Mouse (Mus musculus) erythroblast, embryonic 14.5 days (primary cell): ENCODE results near the gene Rnf157. TPM values are rescaled to one million over a fixed set of nuclear protein-coding genes. Genes with fewer than 3 reads are reported as not detected.
"Not testable (repeated sequence)": the region's sequence is repeated elsewhere in the genome, so short reads cannot be mapped to it uniquely, and the experiment has no call there.

Experiments used
- H3K27me3 ChIP-seq: 2 replicates; pipeline ENCODE4 v1.6.1; 2012; ENCODE audit warnings: inconsistent platforms; ENCODE audit not compliant: control insufficient read depth
- H3K36me3 ChIP-seq: 2 replicates; pipeline ENCODE4 v1.6.1; 2012; ENCODE audit warnings: mild to moderate bottlenecking, inconsistent platforms; ENCODE audit not compliant: control insufficient read depth
- H3K4me1 ChIP-seq: 2 replicates; pipeline ENCODE4 v1.6.1; 2012; ENCODE audit warnings: inconsistent platforms; ENCODE audit not compliant: control insufficient read depth
- H3K4me3 ChIP-seq: replicated peaks from 2 replicates; pipeline ENCODE3; 2012; ENCODE audit warnings: moderate library complexity, mild to moderate bottlenecking, inconsistent platforms
- H3K9me3 ChIP-seq: 2 replicates; pipeline ENCODE4 v1.6.1; 2012; ENCODE audit warnings: low read length, inconsistent platforms, mixed read lengths; ENCODE audit not compliant: control insufficient read depth
- GATA1 ChIP-seq: IDR thresholded peaks from 2 replicates; pipeline ENCODE4 v1.6.1; 2012; ENCODE audit warnings: low read length, inconsistent platforms, mixed read lengths
- TAL1 ChIP-seq: IDR thresholded peaks from 3 replicates; pipeline ENCODE4 v1.6.1; 2012; ENCODE audit warnings: low read length, inconsistent platforms, mixed read lengths
- polyA plus RNA-seq: library from polyadenylated mRNA; stranded (reverse); fragments of >175 nt; gene quantifications from 2 replicates; pipeline ENCODE4 v1.2.3, GENCODE M21; 2012

Rnf157 gene
- polyA plus RNA-seq, 1 experiment = not detected

DNA sequence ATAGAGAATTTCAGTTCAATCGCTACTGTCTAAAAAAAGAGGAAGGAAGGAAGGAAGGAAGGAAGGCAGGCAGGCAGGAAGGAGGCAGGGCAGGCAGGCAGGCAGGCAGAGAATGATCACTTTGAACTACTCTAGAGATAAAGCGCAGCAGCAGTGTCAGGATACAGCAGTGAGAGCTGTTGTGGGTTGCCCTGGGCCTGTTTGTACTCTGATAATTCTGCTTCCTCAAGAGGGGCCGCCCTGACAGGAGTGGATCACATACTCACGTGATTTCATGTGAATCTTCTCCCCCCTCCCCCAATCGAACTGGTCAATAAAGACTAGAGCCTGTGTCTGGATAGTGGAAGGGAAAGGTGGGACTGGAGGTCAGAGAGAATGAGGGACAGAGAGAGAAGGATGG lies 43.2 kb downstream of the Rnf157 start:
- TF ChIP-seq TAL1 (no peak), GATA1 (no peak)
- no peaks in the 10 kb centered on the region for H3K9me3 ChIP-seq
- H3K4me3 ChIP-seq = no peak overlapping the region
- H3K27me3 ChIP-seq = no peaks in the 10 kb centered on the region
- peaks cover 9% of the 10 kb centered on the region for H3K4me1 ChIP-seq
- H3K36me3 ChIP-seq = no peaks in the 10 kb centered on the region

DNA sequence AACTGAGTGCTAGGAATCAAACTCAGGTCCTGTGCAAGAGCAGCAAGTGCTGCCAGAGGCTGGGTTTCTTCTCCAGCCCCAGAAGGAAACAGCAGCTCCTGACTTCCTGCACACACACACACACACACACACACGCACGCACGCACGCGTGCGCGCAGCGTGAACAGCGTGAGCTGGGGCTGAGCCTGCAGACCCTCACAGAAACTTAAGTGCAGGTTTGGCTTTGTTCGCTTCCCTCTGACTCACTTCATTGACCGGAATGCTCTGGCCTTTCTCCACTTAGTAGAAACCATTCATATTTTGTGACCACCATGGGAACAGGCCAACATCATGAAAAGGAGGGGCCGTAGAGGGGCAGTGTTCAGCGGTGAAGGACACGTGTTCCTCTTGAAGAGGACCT lies 43.8 kb downstream of the Rnf157 start:
- TF ChIP-seq TAL1 (no peak), GATA1 (no peak)
- no peaks in the 10 kb centered on the region for H3K9me3 ChIP-seq
- peaks cover 9% of the 10 kb centered on the region for H3K4me1 ChIP-seq
- H3K27me3 ChIP-seq = no peaks in the 10 kb centered on the region
- H3K36me3 ChIP-seq = no peaks in the 10 kb centered on the region
- no peak overlapping the region for H3K4me3 ChIP-seq

DNA sequence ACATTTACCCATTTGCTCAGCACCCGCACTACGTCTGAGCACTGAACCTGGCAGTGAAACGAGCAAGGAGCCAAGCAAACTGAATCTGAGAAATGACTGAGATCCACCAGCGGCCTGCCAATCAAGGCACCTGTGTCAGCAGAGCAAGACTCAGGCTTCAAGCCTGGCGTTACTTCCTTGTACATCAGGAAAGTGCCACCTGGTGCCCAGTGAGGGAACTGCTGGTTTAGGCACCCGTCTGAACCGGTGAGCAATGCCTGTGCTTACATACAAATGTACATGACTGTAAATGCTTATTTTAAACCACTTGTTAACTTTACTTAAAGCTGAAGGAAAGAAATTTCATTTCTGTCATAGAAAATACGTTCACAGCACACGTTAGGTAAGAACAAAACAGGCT lies 44.7 kb downstream of the Rnf157 start:
- H3K4me1 ChIP-seq = peaks cover 9% of the 10 kb centered on the region
- H3K27me3 ChIP-seq = no peaks in the 10 kb centered on the region
- H3K4me3 ChIP-seq = no peak overlapping the region
- H3K36me3 ChIP-seq = no peaks in the 10 kb centered on the region
- no peak for TF ChIP-seq TAL1
- TF ChIP-seq GATA1 = no peak
- no peaks in the 10 kb centered on the region for H3K9me3 ChIP-seq

DNA sequence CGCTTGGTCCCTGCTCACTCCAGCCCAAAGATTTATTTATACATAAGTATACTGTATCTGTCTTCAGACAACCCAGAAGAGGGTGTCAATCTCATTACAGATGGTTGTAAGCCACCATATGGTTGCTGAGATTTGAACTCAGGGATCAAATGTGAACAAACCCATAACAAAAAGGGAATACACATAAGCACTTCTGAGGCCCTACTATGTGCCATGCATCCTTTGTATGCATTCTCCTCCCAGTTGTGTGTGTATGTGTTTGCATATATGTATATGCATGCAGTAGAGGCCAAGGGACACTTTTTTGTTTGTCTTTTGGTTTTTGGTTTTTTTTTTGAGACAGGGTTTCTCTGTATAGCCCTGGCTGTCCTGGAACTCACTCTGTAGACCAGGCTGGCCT lies 46.2 kb downstream of the Rnf157 start:
- no peak overlapping the region for H3K4me3 ChIP-seq
- no peaks in the 10 kb centered on the region for H3K27me3 ChIP-seq
- H3K36me3 ChIP-seq = no peaks in the 10 kb centered on the region
- H3K4me1 ChIP-seq = peaks cover 9% of the 10 kb centered on the region
- H3K9me3 ChIP-seq = no peaks in the 10 kb centered on the region
- TF ChIP-seq TAL1 = no peak
- TF ChIP-seq GATA1 = no peak

DNA sequence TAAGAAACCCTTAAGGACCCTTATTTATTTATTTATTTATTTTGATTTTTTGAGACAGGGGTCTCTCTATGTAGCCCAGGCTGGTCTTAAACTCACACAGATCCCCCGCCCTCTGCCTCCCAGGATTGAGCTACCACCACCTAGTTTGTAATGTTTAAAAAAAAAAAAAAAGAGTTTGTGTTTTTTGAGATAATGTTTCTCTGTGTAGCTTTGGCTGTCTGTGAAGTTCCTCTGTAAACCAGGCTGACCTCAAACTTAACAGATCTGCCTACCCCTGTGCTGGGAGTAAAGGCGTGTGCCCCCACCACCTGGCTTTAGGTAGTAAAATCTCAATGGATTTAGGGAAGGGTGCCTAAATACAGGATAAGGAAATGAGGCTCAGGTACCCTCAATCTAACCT lies 46.7 kb downstream of the Rnf157 start:
- no peak for TF ChIP-seq GATA1
- no peak for TF ChIP-seq TAL1
- peaks cover 9% of the 10 kb centered on the region for H3K4me1 ChIP-seq

DNA sequence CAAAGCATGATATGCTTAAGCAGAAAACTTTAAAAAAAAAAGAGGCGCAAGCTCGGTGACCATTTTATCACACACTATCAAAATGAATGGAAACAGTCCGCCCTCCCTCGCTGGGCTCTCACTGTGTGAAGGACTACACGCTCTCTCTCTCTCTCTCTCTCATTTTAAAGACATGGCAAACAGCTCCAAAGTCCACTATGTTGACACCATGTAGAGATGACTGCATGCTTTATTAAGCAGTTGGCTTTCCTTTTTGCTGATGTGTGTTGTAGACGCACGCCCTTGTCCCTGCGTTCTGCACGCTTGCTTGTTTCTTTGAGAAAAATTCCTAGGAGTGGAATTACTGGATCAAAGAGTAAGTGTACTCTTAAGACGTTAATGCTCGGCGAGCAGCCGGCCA lies 47.4 kb downstream of the Rnf157 start:
- peaks cover 9% of the 10 kb centered on the region for H3K4me1 ChIP-seq
- no peaks in the 10 kb centered on the region for H3K27me3 ChIP-seq
- H3K4me3 ChIP-seq = no peak overlapping the region
- TF ChIP-seq TAL1 (no peak), GATA1 (no peak)
- H3K36me3 ChIP-seq = no peaks in the 10 kb centered on the region
- H3K9me3 ChIP-seq = no peaks in the 10 kb centered on the region

More for the DNA sequence above, 46.7 kb downstream of the Rnf157 start:
- Histone ChIP-seq H3K36me3 (no peaks in the 10 kb centered on the region), H3K9me3 (no peaks in the 10 kb centered on the region), H3K4me3 (no peak overlapping the region), H3K27me3 (no peaks in the 10 kb centered on the region)

DNA sequence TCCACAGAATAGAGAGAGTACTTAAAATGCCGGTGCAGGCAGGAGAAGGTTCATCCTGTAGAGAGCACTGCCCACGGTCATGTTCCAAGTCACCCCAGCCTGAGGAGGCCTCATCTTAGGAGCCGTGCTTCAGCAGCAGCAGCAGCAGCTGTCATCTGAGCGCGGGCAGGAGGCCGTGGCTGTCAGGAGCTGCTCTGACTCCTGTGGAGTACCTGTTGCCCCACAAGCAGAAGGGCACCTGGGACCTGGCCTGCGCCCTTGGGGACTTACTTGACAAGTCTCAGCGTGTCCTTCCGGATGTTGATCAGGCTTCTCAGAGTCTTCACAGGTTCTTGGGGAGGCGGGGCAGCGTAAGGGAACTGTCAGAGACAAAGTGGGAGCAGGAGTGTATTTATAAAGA lies 50.8 kb downstream of the Rnf157 start:
- TF ChIP-seq GATA1 = no peak
- TF ChIP-seq TAL1 = no peak
- Histone ChIP-seq H3K4me1 (peaks cover 2% of the 10 kb centered on the region; the same call in 1 of the 2 replicates), H3K27me3 (no peaks in the 10 kb centered on the region), H3K36me3 (no peaks in the 10 kb centered on the region), H3K4me3 (no peak overlapping the region), H3K9me3 (no peaks in the 10 kb centered on the region)

DNA sequence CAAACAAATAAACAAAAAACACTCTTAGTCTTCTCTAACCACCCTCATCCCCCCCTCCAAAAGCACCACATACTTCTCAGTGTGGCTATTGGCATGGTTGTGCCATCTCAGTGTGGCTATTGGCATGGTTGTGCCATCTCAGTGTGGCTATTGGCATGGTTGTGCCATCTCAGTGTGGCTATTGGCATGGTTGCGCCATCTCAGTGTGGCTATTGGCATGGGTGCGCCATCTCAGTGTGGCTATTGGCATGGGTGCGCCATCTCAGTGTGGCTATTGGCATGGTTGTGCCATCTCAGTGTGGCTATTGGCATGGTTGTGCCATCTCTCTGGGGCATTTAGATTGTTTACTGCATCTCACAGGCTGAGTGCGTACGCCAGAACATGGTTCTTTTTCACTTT lies 51.9 kb downstream of the Rnf157 start:
- H3K9me3 ChIP-seq, H3K4me3 ChIP-seq, H3K36me3 ChIP-seq, H3K4me1 ChIP-seq, H3K27me3 ChIP-seq: not testable (repeated sequence)

DNA sequence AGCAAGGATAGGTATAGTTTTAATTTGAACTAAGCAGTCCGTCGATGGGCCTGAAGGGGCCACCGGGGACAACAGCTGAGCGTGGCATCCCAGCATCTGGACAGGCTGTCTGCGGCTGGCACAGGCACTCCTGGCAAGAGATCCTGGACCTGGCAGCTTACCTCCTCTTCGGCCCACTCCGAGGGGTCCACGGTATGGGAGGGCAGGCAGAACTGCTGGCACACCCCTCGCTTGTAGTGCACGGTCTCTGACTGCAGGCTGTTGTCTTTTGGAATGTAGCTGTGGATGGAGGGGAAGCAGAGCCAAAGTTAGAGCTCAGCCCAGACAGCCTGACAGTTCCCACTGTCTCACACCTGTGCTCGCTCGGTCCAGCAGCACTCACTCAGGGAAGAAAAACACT lies 53.2 kb downstream of the Rnf157 start:
- Histone ChIP-seq H3K9me3 (no peaks in the 10 kb centered on the region), H3K4me1 (peaks cover 2% of the 10 kb centered on the region; the same call in 1 of the 2 replicates), H3K27me3 (0 out of 2 replicates have a peak, but pooled peaks cover 2% of the 10 kb centered on the region), H3K36me3 (no peaks in the 10 kb centered on the region), H3K4me3 (no peak overlapping the region)
- TF ChIP-seq TAL1 (no peak), GATA1 (no peak)

DNA sequence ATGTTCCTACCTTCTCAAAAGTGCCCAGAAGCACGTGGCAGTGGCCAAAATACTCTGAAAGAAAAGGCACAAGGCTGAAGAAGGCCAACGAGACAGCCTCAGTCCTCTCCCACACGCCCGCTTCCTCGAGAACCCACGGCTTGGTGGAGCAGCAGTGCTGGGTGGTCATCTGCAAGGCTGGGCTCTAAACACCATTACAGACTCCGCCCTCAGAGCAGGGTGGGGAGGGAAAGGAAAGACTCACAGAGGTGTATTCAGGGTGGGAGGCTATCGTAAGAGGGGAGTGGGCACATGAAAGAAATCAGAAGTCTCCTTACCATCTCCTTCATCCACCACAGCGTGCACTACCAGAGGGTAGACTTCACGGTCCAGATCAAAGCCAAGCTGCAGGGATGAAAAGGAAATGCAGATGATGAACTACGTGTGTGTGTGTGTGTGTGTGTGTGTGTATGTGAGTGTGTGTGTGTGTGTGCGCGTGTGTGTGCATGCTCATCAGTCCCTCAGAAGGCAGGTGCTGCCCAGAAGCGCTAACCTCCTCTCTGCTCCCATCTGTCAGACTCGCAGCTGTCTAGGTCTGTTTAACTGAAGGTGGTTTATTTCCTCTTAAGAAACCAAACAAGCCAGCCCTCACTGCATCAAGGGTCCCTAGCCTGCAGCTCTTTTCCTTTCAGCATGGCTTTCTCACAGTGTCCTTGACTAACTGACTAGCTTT lies 53.8 kb downstream of the Rnf157 start:
- 0 out of 2 replicates have a peak, but pooled peaks cover 2% of the 10 kb centered on the region for H3K27me3 ChIP-seq
- H3K36me3 ChIP-seq = no peaks in the 10 kb centered on the region
- TF ChIP-seq TAL1 (no peak), GATA1 (no peak)
- H3K9me3 ChIP-seq = no peaks in the 10 kb centered on the region
- H3K4me3 ChIP-seq = peak overlapping the region; percentile 38
- peaks cover 2% of the 10 kb centered on the region; the same call in 1 of the 2 replicates for H3K4me1 ChIP-seq
